Mouse (Mus musculus): ENCODE measurements around the gene Fancd2. TPM values are rescaled to one million over a fixed set of nuclear protein-coding genes. Genes with fewer than 3 reads are reported as not detected.
A peak's percentile ranks its signal among the peaks of the same experiment; 100 is the strongest.

The Fancd2 gene
- under 1 TPM; 0.10 to 0.33 TPM for total RNA-seq (2021)
- long read RNA-seq, experiment 1, partial matches to known transcripts = 0 of 2 reads
- long read RNA-seq, experiment 1, other reads (novel, unspliced or antisense) = 2 of 2 reads
- long read RNA-seq, experiment 2 = 0 reads

GRCm38 (mm10) chr6:113530932-113531839, at the start of gene Fancd2, which contains the start of gene Emc3:
TSS of gene Fancd2 (plus strand) at chr6:113531682.
TSS of gene Emc3 (minus strand) at chr6:113531652.
- peak; percentile 90 to 97 for DNase-seq

- peak in 1 of 2 experiments; percentile 37 for DNase-seq
These were observed 48.9 kb upstream of the Fancd2 start for GRCm38 (mm10) chr6:113482477-113483099.

- DNase-seq = peak; percentile 95 to 98
These were observed 48.3 kb upstream of the Fancd2 start, which contains the start of gene Creld1 for GRCm38 (mm10) chr6:113483100-113483615. TSS of gene Creld1 (plus strand) at chr6:113483297.

GRCm38 (mm10) chr6:113483729-113484128, 47.8 kb upstream of the Fancd2 start:
- DNase-seq = peak; percentile 31 to 45

GRCm38 (mm10) chr6:113487125-113487576, 44.3 kb upstream of the Fancd2 start:
- DNase-seq = peak in 1 of 2 experiments; percentile 38

- DNase-seq = no peak
These were observed 42.1 kb upstream of the Fancd2 start for GRCm38 (mm10) chr6:113489410-113489809.

- no peak for DNase-seq
These were observed 39.2 kb upstream of the Fancd2 start for GRCm38 (mm10) chr6:113492101-113492864.

GRCm38 (mm10) chr6:113494258-113494788, 37.2 kb upstream of the Fancd2 start:
- peak; percentile 79 to 85 for DNase-seq

GRCm38 (mm10) chr6:113495071-113495675, 36.3 kb upstream of the Fancd2 start:
- peak in 1 of 2 experiments; percentile 11 for DNase-seq

GRCm38 (mm10) chr6:113499346-113499745, 32.1 kb upstream of the Fancd2 start:
- no peak for DNase-seq

- DNase-seq = no peak
These were observed 29.9 kb upstream of the Fancd2 start, which contains the start of gene Prrt3 for GRCm38 (mm10) chr6:113501388-113502084. TSS of gene Prrt3 (minus strand) at chr6:113501931.

GRCm38 (mm10) chr6:113502801-113503200, 28.7 kb upstream of the Fancd2 start:
- DNase-seq = no peak

- DNase-seq = no peak
These were observed 25.8 kb upstream of the Fancd2 start for GRCm38 (mm10) chr6:113505689-113506088.

- DNase-seq = no peak
These were observed 24.4 kb upstream of the Fancd2 start for GRCm38 (mm10) chr6:113507130-113507529.

GRCm38 (mm10) chr6:113508272-113508946, 23.1 kb upstream of the Fancd2 start:
- peak in 1 of 2 experiments; percentile 28 for DNase-seq

GRCm38 (mm10) chr6:113508947-113509280, 22.6 kb upstream of the Fancd2 start:
- peak in 1 of 2 experiments; percentile 28 for DNase-seq

GRCm38 (mm10) chr6:113513944-113514343, 17.5 kb upstream of the Fancd2 start:
- no peak for DNase-seq

GRCm38 (mm10) chr6:113514600-113514999, 16.9 kb upstream of the Fancd2 start:
- DNase-seq = no peak

GRCm38 (mm10) chr6:113517434-113518080, 13.9 kb upstream of the Fancd2 start:
- DNase-seq = no peak

Measured in heart, adult 18-20 months (tissue).